Mouse (Mus musculus): ENCODE measurements around the gene Col24a1. TPM values are rescaled to one million over a fixed set of nuclear protein-coding genes. Genes with fewer than 3 reads are reported as not detected.

Col24a1 gene
- not detected in 2 replicates for total RNA-seq (2015)
- not detected in 2 replicates for total RNA-seq (2017)

- ATAC-seq (ENCODE audit: poor library complexity, severe bottlenecking) = no peak
These were observed at the start of gene Col24a1 for GRCm38 (mm10) chr3:145292337-145293134. TSS of gene Col24a1 (plus strand) at chr3:145292472.

GRCm38 (mm10) chr3:145248040-145248439, 44.2 kb upstream of the Col24a1 start:
- no peak for ATAC-seq (ENCODE audit: poor library complexity, severe bottlenecking)

DNA sequence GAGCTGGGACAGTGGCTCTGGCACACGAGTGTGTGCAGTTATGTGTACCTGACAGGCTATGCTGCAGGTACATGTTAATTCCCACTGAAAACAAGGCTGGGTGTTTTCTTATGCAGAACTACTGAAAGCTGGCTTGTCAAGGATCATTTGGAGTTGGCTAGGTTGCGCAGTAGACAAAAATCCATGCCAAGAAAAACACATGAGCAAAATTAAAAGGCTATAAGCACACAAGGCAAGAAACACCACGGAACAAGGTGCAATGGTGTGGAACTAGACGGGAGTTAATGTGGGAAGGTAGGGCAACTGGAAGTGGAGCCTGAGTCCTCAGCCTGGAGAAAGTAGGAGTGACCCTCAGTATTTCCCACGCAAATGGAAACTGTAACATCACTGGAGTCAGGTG, 39.2 kb upstream of the Col24a1 start:
- ATAC-seq (ENCODE audit: poor library complexity, severe bottlenecking) = no peak

- no peak for ATAC-seq (ENCODE audit: poor library complexity, severe bottlenecking)
These were observed 37.4 kb upstream of the Col24a1 start for GRCm38 (mm10) chr3:145254764-145255396.

DNA sequence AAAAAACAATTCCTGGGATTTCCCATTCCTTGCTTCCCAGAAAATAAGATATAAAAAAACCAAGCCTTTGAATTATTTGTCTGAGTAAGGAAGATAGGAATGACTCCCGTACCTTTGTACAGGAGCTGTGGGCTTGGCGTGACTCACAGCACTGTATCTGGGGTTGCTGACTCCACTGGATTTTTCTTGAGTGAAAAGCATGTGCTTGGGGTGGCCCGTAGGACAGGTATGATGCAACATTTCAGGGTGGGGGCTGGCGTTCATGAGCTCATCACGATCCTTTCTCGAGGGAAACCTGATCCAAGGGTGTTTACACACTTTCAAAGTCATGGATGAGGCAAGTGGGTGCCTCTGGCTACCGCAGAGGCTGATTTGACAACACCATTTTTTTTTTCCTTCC, 35.6 kb upstream of the Col24a1 start:
- no peak for ATAC-seq (ENCODE audit: poor library complexity, severe bottlenecking)

- ATAC-seq (ENCODE audit: poor library complexity, severe bottlenecking) = no peak
These were observed 32.6 kb upstream of the Col24a1 start for GRCm38 (mm10) chr3:145259678-145260077.

- no peak for ATAC-seq (ENCODE audit: poor library complexity, severe bottlenecking)
These were observed 29.1 kb upstream of the Col24a1 start for GRCm38 (mm10) chr3:145263131-145263530.

DNA sequence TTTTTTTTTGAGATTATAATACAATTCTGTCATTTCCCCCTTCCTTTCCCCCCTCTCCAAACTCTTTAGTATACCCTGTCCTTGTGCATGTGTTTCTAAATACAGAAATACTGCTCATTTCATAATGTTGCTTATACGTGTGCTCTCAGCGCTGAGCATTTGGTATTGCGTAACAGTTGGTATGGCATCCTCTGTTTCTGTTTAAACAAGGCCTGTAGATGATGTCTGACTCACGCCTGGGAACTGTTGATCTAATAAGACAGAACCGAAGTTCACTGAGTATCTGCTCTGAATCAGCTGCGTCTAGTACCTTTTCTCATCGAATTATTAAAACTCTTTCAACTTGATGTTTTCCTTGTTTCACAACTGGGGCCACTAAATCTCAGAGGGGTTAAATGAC, 24.2 kb upstream of the Col24a1 start:
- no peak for ATAC-seq (ENCODE audit: poor library complexity, severe bottlenecking)

GRCm38 (mm10) chr3:145274191-145274590, 18.1 kb upstream of the Col24a1 start:
- no peak for ATAC-seq (ENCODE audit: poor library complexity, severe bottlenecking)

- ATAC-seq (ENCODE audit: poor library complexity, severe bottlenecking) = no peak
These were observed 935 bp downstream of the Col24a1 start for GRCm38 (mm10) chr3:145293207-145293606.

DNA sequence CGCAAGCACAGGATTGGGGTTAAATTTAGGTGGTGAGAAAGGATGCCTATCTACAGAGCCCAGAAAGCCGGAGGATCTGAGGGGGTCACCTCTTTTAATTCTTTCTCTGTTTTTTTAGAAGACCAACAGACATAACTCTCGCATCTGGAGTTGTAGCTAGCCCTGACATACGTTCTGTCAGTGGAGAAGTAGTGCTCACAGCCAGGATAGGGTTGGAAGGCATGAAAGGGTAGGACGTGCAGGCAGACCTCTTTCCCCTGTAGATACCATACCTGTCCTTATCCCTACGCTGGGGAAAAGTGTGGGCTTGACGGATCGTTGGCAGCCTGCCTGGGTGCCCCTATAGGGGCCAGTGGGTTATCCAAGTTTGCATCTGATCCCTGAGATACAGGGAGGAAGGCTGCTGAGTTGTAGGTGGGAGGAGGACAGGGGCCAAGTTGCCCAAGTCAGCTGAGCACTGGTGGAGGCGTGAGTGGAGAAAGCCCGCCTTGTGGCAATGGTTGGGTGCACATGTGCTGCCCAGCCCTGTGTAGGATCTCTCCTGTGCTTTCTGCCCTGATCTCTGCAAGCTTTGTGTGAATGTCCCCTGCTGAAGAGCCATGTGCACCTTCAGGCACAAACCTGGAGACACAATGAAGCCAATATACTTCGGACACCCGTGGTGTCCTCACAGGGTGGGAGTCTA, 1.5 kb downstream of the Col24a1 start:
- ATAC-seq (ENCODE audit: poor library complexity, severe bottlenecking) = no peak

DNA sequence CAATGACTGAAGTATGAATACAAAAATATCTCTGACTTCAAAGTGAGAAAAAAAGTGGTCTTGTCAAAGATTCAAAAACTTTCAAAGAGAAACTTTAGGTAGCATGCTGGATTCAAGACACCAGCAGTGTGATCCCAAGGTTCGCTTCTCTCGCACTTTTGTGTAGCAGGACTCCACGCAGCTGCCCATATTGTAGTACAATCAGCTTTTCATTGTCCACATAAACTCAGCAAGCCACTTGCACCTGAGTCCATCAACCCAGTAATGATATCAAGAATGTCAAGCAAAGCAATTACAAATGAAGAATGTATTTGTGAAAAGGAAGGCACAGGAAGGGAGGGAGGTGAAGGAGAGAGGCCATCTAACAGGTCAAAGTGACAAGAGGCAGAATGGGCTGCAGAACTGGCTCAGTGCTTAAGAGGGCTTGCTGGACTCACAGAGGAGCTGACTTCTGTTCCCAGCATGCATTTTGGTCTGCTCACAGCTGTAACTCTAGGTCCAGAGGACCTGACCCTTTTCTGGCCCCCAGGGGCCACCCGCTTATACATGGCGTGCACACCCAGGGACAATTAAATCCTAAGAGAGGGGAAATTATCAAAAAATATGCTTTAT, 7.8 kb downstream of the Col24a1 start:
- no peak for ATAC-seq (ENCODE audit: poor library complexity, severe bottlenecking)

DNA sequence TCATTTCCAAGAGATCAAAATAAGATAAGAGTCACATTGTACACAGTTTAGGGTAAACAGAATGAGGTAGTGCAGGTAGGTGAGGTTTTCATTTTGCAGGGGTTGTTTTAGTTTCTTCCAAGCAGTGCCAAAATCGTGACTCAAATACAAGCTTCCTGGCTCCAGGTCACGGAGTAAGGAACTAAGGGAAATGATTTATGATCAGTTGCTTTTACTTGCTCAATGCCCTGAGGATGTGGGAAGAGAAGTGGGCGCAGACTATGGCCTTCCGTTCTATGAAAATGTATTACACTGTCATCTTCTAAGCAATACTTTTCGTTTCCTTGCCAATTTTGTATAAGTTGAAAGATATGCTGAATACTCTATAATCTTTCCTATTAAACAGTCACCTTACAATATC, 13.0 kb downstream of the Col24a1 start:
- no peak for ATAC-seq (ENCODE audit: poor library complexity, severe bottlenecking)

DNA sequence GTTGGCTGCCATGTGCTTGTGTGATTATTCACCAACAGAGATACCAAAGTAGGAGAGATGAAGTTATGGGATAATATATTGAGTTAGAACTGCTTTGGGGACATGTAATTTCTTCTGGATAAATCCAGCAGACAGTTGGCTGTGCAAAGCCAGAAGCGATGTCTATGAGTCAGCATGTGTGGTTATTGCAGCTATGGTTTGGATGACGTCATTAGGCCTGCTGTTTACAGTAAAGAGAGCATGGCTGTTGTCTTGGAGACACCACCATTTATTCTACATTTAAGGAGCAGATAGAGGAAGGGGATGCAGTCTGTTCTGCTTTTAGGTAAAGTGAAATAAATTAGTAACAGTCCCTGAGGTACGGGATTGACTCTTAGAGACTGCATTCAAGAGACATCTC, 14.9 kb downstream of the Col24a1 start:
- no peak for ATAC-seq (ENCODE audit: poor library complexity, severe bottlenecking)

DNA sequence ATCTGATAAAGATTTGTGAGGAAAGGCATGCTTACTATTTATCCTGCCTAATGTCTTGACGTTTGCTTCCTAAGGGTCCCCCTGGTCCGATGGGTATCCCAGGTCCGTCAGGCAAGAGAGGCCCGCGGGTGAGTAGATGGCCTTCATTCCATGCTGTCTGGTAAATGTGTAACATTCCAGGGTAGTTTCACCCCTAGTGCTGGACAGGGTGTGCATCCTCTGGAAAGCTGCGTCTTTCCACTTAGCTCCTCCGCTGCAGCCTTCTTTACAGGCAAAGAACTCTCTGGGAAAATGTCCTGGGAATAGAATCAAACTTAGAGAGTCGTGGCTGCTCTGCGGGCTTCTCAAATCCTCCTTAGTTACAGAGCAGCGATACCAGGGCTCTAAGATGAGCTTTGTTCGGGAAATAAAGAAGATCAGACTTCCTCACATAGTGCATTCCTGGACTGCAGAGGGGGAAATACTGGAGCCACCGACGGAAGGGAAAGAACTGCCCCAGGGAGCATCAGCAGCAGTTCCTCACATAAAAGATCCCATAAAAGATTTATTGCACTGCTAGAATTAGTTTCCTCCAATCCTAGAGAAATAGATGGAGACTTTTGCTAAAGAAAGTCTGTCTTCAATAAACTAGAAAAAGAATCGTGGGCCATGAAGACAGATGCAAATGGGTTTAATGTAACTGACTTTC, 28.5 kb downstream of the Col24a1 start:
- no peak for ATAC-seq (ENCODE audit: poor library complexity, severe bottlenecking)

- no peak for ATAC-seq (ENCODE audit: poor library complexity, severe bottlenecking)
These were observed 33.1 kb downstream of the Col24a1 start for GRCm38 (mm10) chr3:145325402-145325801.

- no peak for ATAC-seq (ENCODE audit: poor library complexity, severe bottlenecking)
These were observed 39.4 kb downstream of the Col24a1 start for GRCm38 (mm10) chr3:145331642-145332041.

DNA sequence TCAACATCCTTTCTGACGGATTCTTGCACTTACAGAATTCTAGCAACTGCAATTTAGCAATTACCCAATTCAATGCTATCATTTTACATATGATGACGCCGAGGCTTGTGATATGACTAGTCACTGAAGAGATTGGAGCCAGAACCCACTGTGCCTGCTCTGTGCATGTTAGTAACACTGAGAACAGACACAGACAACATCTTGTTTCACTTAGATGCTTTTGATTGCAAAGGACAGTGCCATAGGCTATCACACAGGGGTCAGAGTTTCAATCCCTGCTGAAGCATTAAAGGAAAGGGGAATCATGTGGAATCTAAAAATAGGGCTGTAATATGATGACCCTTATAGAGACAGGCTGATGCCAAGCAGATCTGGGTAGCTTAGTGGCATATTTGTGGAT, 41.8 kb downstream of the Col24a1 start:
- no peak for ATAC-seq (ENCODE audit: poor library complexity, severe bottlenecking)

DNA sequence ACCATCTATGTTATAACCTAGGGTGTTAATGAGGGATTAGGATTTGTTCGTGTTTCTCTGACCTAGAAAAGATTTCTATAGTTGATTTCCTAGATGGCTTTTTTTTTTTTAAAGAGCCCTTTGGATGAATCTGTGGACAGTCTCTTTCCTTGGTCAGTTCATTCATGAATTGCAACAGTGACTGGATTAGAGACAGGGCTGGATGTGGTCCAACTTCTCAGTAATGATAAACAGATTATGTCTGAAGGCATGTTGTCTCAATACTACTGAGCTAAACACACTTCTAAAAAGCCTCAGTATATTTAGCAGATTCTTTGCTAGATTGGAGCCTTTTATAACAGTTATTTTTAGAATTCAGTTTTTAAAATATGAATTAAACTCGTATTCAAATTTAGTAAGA, 44.9 kb downstream of the Col24a1 start:
- no peak for ATAC-seq (ENCODE audit: poor library complexity, severe bottlenecking)

GRCm38 (mm10) chr3:145339851-145340499, 47.7 kb downstream of the Col24a1 start:
- no peak for ATAC-seq (ENCODE audit: poor library complexity, severe bottlenecking)
